Mouse (Mus musculus): Measurements from ENCODE around the gene Cox16. TPM values are rescaled to one million over a fixed set of nuclear protein-coding genes. Genes with fewer than 3 reads are reported as not detected.
"Not testable (repeated sequence)": the region's sequence is repeated elsewhere in the genome, so short reads cannot be mapped to it uniquely, and the experiment has no call there.

Cox16 gene
- 100 to 1,000 TPM in 1 of 4 experiments, 10 to 100 TPM in 3; 77.2 to 106 (median 91.9) TPM for total RNA-seq (2022)

DNA sequence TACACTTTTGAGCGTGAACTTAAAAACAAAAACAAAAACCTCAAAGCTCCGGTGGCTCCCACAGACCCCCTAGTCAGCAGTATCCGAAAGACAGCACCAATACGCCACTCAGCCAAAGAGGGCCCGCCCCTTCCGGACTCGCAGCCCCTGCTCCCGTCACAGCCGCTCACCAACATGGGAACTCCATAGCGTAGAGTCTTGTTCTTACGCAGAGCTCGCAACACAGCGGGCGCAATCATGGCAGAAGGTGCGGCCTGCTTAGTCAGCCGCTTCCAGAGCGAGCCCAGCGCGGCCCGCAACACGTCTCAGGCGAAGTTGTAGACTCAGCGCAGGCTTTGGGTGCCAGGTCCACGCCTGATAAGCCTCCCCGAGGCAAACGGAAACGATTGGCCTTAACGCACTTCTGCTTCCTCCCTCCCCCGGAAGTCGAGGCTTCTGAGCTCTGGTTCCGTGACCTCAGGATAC lies at the start of gene Cox16:
Cox16 (minus strand) TSS at position 401 of the 465 bp plus-strand sequence.
- DNase-seq, result peak; percentile 82

DNA sequence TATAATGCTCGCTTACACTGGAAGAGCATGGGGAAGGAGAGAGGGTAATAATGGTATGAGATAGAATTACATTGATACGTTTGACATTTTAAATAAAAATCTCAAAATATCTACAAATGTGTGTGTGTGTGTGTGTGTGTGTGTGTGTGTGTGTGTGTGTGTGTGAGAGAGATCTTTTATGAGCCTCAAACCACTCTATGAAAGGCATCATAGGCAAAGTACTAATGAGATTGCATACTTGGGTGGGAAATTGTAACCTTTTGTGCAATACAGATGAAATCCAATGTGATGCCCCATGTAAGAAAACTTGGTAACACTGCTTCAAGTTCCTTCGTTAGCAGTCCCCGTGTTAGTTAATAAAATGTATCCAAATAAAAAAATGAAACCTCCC lies 48.1 kb upstream of the Cox16 start:
- DNase-seq, result no peak

DNA sequence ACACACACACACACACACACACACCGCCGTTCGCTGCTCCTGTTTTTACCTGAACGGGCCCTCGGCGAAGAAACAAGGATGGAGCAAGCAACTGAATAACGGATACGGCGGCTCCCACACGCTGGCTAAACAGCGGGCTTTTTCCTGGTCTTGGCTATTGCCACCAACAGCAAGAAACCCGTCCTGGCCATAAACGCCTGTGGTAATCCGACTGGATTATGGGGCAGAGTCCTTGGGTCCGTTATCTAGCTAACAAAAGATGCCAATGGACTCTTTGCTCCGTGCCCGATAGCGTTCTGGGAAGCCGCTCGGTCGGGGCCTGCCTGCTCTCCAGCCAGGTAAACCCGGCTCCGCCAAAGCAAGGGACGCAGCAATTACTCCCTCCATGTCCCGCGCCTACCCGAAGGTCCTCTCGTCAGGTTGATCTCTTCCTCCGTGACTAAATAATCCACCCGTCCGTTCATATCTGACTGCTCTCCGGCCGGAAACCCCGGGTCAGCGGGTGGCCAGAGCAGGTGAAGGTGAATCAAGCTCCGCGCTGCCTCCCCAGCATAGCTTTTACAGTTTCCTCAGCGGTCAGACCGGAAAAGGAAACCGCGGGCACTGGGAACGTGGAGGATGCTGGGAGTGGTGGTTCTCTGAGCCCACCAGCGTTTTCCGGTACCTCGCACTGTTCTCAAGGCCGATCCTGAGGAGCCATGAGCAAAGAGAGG lies 47.5 kb upstream of the Cox16 start, which contains the start of the genes Gm20498 and Synj2bp:
Gm20498 (minus strand) TSS at position 590 of the 713 bp plus-strand sequence.
Synj2bp (minus strand) TSS at position 596 of the 713 bp plus-strand sequence.
- DNase-seq, result peak; percentile 81

DNA sequence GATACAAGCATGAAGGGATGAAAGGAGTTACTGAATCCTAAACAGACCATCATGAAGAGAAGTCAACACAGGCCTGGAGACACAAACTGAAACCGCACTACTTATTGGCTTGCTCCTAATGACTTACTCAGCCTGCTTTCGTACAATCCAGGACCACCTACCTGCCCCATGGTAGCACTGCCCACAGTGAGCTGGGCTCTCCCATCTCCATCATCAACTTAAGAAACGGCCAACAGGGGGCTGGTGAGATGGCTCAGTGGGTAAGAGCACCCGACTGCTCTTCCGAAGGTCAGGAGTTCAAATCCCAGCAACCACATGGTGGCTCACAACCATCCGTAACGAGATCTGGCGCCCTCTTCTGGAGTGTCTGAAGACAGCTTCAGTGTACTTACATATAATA lies 45.7 kb upstream of the Cox16 start:
- DNase-seq, result not testable (repeated sequence)

DNA sequence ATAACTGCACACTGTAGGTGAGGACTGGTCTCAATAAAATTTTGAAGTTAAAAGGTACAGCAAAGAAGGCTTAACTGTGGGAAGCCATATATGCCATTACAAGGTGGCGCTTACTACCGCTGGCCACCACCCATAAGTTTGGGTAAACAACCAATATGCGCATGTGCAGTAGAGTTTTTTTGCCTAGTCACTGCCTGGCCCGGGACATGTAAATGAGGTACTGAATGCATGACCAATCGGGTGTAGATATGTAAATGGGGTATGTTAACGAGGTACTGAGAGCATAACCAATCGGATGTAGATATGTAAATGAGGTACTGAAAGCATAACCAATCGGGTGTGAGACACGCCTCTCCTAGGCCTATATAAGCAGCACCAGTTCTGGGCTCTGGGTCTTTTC lies 12.0 kb upstream of the Cox16 start:
- DNase-seq, result not testable (repeated sequence)

DNA sequence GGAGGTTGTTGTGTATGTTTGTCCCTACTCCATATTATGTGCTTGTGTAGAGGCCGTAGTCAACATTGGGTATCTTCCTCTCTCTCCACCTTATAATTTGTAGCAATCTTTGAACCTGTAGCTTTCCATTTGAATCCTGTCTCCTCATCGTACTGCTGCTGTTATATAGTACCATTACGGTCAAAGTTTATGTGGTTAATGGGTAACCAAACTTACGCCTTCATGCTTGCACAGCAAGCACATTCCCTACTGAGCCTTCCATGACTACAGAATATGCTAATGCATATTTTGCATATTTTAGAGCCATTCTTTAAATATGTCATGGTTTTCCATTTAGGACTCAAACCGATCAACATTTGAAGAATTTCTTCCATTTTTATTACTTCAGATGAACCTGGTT lies 5.6 kb upstream of the Cox16 start:
- DNase-seq, result no peak

DNA sequence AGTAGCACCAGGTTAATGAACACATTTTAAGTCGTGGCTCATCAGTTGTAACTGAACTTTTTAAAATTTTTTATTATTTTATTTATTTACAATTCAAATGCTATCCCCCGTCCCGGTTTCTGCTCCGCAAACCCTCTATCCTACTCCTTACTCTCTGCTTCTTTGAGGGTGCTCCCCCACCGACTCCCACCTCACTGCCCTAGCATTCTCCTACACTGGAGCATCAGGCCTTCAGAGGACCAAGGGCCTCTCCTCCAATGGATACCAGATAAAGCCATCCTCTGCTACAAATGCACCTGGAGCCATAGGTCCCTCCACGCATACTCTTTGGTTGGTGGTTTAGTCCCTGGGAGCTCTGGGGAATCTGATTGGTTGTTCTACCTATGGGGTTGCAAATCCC lies 384 bp upstream of the Cox16 start:
- DNase-seq, result peak; percentile 2

DNA sequence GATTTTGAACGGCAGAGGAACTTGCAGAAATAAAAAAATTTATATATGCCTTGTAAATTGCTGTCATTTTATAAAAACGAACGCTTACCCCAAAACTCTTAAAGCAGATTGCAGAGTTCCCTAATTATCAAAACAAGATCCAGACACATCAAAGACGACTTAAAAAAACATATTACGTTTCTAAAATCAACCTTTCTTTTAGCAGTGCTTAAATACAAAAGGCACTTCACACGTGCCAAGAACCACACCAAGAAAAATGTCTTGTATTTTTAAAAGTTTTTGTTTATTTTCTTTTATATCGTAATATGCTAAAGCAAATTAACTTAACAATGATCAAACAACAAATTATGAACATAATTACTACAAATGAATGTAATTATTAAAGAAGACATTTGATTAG lies 715 bp downstream of the Cox16 start:
- no peak for DNase-seq

DNA sequence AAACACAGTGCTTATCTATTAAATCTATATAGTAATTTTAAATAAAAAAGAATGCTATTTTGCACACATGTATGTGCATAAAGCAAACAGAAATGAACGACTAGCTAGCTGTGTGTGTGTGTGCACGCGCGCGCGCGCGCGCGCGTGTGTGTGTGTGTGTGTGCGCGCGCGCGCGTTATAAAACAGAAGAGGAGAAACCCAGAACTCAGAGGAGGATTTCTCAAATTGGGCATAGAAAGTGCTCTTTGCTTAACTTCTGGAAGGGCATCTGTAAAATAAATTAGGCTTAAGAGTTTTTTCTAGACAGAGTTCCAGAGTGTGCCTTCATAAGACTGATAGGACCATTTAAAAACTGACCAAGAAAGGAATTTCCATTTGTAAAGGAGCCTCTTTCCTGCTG lies 1.3 kb downstream of the Cox16 start:
- DNase-seq, result no peak

DNA sequence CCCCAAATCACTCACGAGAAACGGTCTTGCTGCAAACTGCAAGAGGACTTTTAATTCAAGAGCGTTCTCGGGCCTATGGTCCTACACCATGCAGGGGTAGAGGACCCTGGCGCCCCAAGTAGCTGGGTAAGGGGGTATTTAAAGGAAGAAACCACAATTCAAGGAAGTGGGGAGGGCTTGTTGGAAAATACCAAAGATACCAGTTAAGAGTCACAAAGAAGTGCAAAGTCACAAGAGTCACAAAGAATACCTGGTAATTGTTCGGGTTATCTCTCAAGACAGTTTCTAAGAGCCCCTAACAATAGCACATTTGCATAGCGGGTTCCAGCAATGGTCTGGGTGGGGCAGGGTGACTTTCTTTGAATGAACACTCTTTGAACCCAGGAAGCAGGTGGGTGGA lies 25.9 kb downstream of the Cox16 start:
- DNase-seq, result not testable (repeated sequence)

DNA sequence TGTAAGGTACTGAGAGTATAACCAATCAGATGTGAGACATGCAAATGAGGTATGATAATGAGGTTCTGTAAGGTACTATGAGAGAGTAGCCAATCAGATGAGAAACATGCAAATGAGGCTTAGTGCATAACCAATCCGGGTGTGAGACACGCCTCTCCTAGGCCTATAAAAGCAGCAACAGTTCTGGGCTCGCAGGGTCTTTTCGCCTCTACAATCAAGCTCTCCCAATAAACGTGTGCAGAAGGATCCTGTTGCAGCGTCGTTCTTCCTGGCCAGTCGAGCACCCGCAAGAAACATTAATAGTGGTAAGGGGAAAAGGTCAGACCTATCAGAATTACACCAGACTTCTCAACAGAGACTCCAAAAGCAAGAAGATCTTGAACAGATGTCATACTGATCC lies 45.9 kb downstream of the Cox16 start:
- DNase-seq, result not testable (repeated sequence)

DNA sequence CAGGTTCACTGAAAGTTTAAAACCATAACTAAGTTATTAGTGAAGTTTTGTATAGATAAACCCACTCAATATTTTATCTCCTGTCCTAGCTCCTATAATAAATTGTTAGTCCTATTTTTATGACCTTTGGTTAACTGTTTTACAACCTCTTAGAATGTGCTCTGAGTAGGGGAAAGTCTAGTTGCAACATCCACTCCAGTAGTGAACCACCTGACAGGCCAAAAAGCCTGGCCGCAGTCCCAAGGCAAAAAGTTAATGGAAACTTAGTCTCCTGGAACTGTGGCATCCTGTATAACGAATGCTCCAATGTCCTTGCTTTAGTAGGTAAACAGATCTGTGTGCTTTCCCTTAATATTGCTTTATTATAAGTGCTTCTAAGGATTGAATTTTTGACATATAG lies 50.1 kb downstream of the Cox16 start:
- DNase-seq, result not testable (repeated sequence)

DNA sequence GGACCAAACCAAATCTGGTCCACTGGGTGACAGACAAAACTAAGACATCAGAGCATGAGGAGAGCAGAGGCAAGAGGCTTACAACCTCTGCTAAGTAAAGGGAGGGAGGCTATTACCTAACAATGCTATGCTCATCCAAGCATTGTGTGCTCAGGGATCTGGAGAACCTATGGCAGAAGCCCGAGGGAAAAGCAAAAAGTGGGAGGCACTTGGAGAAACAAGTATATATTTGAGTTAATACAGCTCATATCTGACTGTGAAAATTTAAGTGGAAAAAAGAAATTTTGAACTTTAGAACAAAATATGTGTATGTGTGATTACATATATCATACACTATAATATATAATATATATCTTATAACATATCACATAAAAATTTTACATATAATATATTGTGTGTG lies 63.1 kb downstream of the Cox16 start, which contains the start of gene Adam4:
Adam4 (minus strand) TSS at position 101 of the 400 bp plus-strand sequence.
- DNase-seq, result no peak

DNA sequence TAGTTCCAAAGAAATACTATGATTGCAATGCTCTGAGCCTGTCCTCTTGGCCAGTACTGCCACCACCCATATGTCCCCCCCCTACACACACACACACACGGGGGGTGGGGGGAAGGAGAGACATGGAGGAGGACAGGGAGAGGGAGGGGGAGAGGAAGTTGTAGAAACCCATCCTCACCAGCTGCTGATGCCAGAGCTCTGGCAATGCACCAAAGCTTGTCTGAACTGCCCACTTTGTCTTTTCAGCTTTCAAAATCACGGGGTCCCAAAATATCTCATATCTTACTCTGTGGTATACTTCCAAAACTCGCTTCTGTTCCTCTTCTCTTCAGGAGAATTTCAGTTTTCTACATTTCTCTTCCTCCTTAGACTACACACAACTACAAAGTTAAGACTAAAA lies 71.7 kb downstream of the Cox16 start:
- DNase-seq, result no peak

DNA sequence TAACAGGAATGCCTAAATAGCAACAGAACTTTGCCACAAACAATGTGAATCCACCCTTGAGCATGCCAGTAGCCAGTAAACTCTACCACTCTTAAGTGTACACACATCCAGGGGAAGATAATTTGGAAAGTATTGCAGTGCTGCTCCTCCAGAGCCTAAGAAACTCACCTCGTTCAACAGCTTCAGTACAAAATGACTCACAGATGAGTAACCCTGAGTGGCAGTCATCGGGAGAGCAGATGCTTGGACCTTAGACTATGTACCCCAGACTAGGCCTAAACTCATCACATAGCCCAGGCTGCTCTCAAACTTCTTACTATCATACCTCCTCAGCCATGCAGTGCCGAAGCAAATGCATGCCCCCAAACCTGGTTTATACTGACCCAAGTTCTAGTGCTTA lies 76.0 kb downstream of the Cox16 start:
- no peak for DNase-seq

DNA sequence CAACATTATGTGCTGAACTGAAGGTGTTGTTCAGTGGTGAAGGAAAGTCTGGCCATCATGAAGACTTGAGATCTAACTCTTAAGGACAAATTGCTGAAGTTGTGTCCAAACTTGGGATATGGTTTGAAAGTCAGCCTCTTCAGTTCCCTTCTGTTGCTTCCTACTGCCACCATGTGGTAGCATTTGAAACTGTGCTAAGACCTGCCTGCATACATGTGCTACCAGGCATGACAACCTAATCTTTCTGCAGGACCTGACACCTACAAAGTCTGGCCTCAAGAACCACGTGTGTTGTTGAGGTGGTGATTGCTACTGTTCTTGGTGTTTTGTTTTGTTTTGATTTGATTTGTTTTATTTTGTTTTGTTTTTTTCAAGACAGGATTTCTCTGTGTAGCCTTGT lies 82.7 kb downstream of the Cox16 start:
- peak; percentile 26 for DNase-seq

DNA sequence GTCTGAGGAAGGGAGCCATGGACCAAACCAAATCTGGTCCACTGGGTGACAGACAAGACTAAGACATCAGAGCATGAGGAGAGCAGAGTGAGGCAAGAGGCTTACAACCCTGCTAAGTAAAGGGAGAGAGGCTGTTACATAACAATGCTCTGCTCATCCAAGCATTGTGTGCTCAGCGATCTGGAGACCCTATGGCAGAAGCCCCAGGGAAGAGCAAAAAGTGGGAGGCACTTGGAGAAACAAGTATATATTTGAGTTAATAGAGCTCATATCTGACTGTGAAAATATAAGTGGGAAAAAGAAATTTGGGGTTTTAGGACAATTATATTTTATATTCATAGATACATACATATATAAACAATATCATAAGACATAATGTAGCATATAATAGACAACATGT lies 105.6 kb downstream of the Cox16 start, which contains the start of gene Gm4787:
Gm4787 (minus strand) TSS at position 101 of the 400 bp plus-strand sequence.
- not testable (repeated sequence) for DNase-seq

DNA sequence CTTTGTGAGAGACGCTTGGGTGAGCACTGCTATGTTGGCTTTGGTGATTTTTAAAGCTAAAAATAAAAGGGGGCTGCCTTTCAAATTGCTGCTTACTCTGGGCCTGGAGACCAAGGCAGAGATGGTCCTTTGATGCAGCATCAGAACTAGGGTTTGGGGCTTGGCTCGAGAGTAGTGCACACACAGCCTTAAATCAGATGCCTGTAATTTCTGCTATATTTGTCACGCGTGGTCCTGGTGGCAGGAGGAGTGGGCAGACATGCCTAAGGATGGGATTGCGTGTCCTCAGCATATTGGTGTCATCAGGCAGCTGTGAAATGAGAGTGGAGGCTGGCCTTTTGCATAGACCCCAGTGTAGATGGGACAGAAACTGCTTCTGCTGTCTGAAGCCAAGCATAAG lies 151.1 kb downstream of the Cox16 start:
- DNase-seq, result no peak

DNA sequence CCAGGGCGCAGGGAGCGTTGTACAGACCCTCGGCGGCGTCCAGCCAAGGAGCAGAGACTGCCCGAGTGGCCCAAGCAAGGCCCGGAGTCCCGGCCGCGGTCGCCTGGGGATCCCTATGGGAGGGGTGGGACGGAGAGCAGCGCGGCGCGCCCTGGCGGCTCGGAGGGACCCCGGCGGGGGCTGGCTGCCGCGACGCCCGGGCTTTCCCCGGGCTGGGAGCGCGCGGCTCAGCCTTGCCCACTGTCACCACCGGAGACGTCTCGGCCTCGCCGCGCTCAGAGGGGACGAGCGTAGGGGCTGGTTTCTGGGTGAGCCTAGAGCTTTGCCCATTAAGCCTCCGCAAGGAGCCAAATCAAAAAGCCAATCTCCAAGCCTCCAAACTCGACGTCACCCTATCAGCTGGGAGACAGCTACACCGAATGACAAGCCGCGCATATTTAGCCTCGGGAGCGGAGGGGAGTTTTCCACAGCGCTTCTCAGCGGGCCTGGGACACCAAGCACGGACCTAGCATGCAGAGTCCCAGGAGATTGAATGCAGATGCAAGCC lies 152.0 kb downstream of the Cox16 start, which contains the start of gene Slc8a3:
Slc8a3 (minus strand) TSS at position 306 of the 547 bp plus-strand sequence.
- DNase-seq, result peak; percentile 7

DNA sequence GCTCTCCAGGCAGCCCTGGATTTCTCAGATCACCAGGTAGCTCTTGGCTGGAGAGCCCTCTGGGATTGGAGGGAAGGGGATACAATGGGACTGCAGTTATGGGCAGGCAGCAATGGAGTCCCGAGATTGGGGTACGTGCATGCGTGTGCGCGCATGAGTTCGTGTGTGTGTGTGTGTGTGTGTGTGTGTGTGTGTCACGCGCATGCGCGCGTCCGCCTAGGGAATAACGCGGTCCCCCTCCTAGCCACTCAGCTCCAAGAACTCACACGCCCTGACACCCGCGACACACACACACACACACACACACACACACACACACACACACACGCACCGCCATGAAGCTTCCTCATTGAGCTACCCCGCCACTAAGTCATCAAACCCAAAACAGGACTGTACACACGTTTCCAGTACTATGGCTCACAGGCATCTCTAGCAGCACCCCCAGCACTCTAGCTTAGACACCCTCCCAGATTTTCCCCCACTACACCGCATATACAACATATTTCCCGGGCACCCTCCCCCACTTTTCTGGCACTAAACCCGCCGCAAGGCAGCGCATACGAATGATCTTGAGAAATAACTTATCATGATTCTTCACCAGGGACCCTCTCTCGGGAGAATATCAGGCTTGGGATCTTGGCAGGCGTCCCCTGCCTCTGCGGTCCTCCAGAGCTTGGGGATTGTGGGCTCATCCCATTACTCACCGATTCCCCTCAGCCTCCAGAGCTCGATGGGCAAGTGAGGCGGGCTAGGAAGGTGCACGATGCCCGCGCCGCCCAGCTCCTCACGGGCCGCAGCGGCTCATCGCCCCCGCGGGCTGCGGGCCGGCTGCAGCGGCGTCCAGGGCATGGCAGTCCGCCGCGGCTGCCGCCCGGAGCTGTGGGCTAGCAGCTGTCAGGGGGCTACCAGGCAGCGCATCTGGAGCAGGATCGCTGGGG lies 152.7 kb downstream of the Cox16 start:
- DNase-seq, result peak; percentile 5

DNA sequence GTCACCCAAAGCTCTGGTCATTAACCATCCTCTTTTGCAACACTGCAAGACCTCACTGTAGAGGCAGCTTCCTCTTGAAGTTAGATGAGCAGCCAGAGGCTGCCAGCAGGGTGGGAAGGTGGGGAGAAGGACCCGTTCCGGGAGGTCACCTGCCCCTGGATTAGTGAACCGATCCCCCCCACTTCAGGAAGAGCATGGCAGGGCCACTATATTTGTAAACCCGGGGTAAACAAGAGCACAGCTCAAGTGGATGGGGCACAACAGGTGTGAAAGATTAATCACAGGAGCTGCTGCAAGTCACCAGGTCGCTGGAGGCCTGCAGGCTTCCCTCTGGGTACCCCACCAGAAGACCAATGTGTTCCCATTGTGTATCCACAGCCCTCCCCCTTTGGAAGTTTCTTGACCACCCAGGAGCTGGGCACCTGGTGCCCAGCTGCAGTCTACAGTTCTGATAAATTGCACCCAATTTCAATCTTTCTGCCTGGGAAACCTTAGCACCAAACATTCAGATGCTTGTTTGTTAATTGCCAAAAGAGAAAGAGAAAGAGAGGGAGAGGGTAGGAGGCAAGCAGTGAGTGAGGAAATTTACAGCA lies 153.8 kb downstream of the Cox16 start:
- no peak for DNase-seq

DNA sequence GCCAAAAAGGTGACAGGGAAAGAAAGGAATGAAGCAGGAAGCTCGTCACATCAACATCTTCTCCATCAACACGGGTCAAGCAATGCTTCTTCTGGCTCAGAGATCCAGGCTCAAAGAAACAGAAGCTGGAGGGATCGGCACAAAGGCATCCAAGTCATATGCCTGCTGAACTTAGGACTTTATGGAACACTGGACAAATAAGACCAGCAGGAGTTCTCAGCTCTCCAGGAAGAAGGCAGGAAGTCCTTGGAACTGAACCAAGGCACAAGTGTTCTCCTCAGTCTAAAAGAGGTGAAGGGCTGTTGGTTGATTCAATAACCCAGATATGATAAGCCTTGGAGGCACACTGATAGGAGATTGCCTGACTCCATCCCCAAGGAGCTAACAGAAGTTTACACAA lies 159.9 kb downstream of the Cox16 start:
- no peak for DNase-seq
